Mouse (Mus musculus) brain, embryonic 14.5 days (tissue): ENCODE measurements at regions not wholly inside any gene's neighbourhood (a gene's known extent, or its start where the extent isn't known, plus 50 kb on each side); places are given as distances from the start of the nearest gene placed in this dataset.

Experiments used
- CTCF ChIP-seq: fragments of 200-500 bp; IDR thresholded peaks from 2 replicates; pipeline ENCODE4 v1.5.1; 2012; ENCODE audit warnings: inconsistent platforms, mild to moderate bottlenecking, moderate library complexity, borderline replicate concordance; ENCODE audit not compliant: insufficient read depth, insufficient read length; ENCODE audit errors: extremely low read depth
- POLR2A ChIP-seq: fragments of 200-500 bp; IDR thresholded peaks from 2 replicates; pipeline ENCODE4 v1.6.1; 2012; ENCODE audit warnings: mild to moderate bottlenecking, inconsistent platforms, borderline replicate concordance; ENCODE audit not compliant: poor library complexity, insufficient read depth, insufficient read length, severe bottlenecking; ENCODE audit errors: extremely low read depth

GRCm38 (mm10) chr12:92019593-92020224, 170.8 kb upstream of the Sel1l start:
- no peak for TF ChIP-seq CTCF
- TF ChIP-seq POLR2A = no peak
